Mouse (Mus musculus) heart, adult 11 months (tissue): ENCODE data around the gene Vpreb1.

ENCODE experiments used
- DNase-seq: peaks from one replicate; pipeline ENCODE4 v3.0.0; 2022

Vpreb1 gene

DNA sequence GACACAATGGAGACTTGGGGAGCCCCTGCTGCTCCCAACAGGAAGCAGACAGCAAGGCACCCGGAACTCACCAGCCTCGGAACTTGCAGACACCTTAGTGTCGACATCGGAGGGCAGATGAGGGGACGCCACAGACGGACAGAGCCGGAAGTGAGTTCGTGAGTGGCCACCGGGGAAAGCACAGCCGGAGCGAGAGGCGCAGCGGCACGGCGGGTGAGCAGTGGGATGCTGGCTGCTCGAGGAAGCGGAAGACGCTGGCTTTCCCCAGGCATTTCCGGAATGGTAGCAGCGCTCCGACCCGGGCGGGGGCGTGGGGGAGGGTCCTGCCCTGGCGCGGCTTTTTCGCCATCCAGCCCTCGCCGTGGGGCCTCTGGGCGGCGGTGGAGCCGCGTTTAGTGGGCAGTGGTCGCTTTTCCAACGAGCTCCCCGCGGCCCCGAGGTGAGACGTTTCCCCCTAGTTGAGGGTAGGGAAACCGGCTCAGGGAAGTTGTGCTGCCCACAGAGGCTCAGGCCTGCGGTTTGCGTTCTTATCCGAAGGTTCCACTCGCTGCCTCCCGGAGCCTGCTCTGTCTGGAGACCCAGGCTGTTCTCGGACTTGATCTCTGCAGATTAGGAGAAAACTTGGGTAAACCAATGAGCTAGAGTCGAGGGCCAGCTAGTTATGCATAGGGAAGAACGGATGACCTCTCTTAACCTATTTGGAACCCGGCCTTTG lies at the start of gene Vpreb1, which contains the start of gene Top3b:
Gene Vpreb1 (minus strand): TSS at position 227 of the 715 bp plus-strand sequence.
Gene Top3b (plus strand): TSS at position 120 of the 715 bp plus-strand sequence.
- peak; percentile 99 for DNase-seq

GRCm38 (mm10) chr16:16918441-16919117 lies 47.9 kb upstream of the Vpreb1 start:
- peak; percentile 82 for DNase-seq

DNA sequence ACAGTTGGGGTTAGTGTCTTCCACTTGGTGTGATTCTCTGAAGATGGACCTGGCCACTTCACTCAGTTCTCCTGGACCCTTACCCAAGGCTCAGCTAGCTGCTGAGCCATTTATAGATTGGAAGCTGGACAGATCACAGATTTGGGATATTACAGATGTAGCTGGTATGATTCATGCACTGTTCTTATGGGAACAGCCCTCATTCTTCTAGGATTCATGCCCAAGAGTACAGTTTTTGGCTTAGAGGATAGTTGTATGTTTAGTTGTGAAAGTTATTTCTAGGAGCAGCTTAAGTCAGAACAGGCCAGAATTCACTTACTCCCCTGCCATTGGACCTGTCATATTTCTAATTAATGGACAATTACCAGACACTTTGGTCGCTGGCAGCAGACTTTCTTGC lies 42.8 kb upstream of the Vpreb1 start:
- DNase-seq, result no peak

GRCm38 (mm10) chr16:16911641-16912597 lies 41.3 kb upstream of the Vpreb1 start:
- DNase-seq, result peak; percentile 98

GRCm38 (mm10) chr16:16907799-16908198 lies 37.2 kb upstream of the Vpreb1 start:
- DNase-seq, result peak; percentile 100

DNA sequence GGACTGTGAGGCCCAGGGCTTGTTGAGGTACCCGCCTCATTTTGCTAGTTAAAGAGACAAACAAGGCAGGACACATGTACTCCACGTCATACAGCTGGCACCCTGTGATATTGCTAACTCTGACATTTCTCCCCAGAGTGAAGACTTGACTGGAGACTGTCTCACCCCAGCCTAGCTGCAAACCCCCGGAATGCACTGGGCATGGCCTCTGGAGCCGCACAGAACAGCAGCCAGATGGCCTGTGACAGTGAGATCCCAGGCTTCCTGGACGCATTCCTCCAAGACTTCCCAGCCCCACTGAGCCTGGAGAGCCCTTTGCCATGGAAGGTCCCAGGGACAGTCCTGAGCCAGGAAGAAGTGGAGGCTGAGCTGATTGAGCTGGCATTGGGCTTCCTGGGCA lies 32.5 kb upstream of the Vpreb1 start:
- peak; percentile 90 for DNase-seq

DNA sequence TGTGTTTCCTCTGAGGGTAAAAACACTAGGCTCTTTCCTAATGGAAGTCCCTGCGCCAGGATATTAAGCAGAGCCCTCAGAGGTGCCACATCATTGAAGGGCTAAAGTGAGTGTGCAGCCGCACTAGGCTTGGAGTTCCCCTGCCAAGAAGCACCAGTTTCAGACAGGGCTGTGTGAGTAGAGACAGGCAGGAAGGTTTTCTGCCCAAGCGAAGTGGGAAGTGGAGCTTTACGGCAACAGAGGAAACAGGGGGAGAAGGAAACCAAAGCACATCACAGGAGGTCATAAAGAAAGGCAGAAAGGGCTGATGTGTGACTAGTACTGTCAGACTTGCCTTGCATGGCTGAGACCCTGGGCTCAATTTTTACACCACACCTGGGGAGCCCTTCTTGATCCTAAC lies 31.7 kb upstream of the Vpreb1 start:
- peak; percentile 87 for DNase-seq

DNA sequence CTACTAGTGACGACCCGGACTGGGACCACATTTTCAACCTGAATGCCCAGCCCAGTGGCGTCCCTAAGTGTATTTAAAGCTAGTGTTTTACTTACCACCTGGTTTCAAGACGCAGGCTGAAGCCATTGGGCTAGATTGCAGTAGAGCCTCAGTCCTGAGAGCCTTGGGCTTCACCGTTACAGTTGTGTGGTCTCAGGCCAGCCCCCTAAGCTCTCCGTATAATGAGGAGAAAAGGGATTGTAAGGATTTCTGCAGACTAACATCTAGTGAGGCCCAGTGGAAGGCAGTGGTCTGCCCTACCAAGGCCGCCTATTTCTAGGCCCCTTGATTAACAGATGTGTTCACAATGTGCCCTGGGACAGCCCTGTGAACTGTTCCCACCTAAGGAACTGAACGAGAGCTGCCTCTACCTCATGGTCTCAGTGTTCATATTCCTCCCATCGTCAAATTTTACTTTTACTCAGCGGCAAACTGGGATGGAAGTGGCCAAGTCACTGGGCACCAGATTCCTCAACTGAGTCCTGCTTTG lies 26.5 kb upstream of the Vpreb1 start:
- DNase-seq, result peak; percentile 87

- peak; percentile 99 for DNase-seq
These were observed 25.9 kb upstream of the Vpreb1 start, which contains the start of gene Ppm1f for GRCm38 (mm10) chr16:16896382-16897055. Ppm1f (plus strand) TSS chr16:16896469.

DNA sequence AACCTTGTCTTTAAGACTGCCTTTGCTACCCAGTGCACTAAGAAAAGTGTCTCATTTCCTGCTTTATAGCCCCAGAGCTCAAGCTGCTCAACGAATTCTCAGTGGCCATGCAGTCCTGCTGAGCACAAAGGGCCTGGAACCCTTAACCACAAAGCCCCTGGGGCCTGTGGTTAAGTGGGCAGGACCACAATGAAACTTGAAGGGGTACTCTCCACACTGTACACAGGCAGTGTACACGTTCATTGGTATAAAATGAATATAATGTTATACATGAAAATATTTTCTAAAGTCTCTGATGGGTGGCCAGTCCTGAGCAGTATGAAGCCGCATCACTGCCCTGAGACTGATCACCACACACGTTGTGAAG lies 25.4 kb upstream of the Vpreb1 start:
- DNase-seq, result no peak

DNA sequence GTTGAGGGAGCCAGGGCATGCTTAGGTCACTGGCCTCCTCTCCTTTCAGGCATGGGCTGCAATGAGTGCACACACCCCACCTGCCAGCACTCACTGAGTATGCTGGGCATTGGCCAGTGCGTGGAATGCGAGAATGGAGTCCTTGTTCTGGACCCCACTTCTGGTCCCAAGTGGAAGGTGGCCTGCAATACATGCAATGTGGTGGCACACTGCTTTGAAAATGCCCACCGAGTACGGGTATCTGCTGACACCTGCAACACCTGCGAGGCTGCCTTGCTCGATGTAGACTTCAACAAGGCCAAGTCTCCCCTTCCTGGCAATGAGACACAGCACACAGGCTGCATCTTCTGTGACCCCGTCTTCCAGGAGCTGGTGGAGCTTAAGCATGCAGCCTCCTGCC lies 21.7 kb upstream of the Vpreb1 start:
- peak; percentile 91 for DNase-seq

DNA sequence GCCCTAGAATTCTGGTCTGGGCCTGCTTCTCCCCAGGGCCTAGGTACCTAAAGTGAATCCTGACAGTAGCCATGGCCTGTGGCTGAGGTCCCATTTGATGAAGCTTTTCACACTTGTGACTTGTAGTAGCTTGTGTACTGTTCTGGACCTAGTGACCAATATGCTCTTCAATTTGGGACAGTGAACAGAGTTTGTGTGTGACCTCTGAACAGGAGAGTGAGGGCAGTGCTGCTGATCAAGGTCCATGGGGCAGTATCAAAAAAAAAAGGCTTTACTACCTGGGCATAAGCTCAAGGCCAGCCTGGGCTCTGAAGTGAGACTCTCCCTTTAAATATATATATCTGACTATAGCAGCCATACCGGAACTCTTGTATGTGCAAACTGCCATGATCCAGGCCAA lies 17.7 kb upstream of the Vpreb1 start:
- DNase-seq, result no peak

- no peak for DNase-seq
These were observed 8.4 kb upstream of the Vpreb1 start for GRCm38 (mm10) chr16:16879025-16879424.

DNA sequence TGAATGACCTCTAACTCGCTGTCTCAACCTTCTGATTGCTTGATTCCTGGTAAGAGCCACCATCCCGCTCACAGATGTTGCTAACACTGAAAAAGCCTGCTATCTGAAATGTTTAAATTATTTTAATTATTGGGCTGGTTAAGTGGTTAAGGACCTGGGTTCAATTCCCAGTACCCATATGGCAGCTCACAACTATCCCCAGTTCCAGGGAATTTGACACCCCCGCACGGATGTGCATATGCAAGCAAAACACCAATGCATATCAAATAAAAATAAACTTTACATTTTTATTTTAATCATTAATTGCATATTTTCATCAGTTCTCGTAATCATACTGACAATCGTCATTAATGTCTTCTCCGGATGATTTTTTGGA lies 414 bp downstream of the Vpreb1 start:
- no peak for DNase-seq

DNA sequence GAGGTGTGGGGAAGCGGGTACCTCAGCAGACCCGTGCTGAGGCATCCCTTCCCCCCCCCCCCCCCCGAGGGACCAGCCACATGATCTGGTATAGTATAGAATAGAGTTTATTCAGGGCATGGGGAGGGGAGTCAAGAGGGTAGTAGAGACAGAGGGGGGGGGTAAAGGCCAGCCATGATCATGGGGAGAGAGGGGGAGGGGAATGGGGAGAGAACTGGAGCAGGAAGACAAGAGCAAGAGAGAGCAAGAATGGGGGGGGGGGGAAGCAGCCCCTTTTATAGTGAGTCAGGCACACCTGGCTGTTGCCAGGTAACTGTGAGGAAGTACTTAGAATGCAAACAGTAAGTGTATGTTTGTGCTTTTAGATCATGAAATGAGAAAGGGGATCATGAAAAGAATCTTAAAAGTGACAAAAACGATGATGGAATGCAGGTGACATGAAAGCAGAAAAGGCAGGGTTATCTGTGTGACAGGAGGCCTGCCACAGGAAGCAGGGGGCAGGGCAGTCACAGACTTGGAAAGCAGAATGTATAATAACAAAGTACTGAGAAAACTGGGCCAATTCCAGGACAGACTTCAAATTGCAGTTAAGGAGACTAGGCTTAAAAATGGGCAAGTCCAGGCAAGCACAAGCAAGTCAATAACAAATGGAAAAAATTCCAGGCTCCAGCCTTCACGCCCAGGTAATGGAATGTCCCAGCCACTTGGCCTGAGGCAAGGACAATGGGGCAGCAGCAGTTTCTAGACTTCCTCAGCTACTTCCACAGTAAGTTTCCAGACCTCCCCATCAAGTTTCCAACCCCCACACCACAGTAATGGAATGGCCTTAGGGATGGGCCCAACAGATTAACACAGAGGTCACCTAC lies 4.7 kb downstream of the Vpreb1 start:
- DNase-seq, result peak; percentile 92

DNA sequence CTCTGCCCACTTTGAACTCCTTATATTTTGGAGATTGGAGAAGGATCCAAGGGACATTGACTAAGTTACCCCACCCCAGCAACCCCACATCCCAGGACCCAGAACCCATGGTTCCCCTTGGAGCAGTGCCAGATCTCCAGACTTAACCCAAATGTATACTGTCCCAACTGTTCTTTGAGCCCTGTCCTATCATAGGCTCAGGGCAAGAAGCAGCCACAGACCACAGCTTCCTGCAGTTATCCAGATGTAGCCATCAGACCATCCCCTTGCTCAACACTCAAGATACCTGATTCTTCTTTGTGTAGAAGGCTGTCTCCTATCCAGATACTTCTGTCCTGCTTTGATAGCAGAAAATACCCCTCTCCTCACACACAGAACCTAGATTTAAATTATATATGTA lies 5.4 kb downstream of the Vpreb1 start:
- DNase-seq, result peak; percentile 84

DNA sequence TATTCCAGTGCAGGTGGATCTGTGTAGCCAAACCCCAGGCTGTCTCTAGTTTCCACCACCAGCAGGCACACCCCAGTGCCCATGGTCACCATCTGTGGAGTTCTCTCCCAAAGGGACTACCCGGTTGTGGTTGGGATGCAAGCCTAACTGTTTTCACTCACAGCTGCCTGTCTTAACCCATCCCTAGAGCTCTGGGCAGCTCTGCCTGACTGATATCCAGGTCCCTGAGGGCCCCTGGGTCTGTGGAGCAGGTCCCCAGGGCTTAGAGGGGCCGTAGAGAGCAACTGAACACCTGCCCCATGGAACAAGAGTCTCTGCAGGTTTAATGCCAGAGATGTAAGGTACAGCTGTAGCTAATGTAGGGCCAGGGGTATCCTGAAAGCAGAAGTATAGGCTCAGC lies 6.7 kb downstream of the Vpreb1 start, which contains the start of gene Igll1:
Gene Igll1 (minus strand): TSS at position 8 of the 400 bp plus-strand sequence.
- peak; percentile 84 for DNase-seq

DNA sequence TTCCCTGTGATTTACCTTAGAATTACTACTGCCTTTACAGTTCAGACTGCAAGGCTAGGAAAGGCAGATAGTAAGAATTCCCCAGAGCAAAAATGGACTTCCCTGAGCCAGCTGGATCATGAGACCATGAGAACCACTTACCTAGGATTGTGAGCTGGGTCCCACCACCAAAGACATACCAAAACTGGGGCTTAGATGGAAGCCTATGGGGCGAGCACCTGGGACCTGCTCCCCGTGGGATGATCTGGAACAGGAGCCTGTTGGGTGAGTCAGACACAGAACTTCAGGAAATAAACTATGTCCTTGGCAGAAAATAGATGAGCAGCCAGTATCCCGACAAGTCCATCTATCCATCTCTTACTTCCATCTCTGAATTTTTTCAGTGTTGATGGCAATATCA lies 8.4 kb downstream of the Vpreb1 start:
- DNase-seq, result peak; percentile 54

- DNase-seq, result peak; percentile 70
These were observed 13.7 kb downstream of the Vpreb1 start for GRCm38 (mm10) chr16:16856731-16857476.

DNA sequence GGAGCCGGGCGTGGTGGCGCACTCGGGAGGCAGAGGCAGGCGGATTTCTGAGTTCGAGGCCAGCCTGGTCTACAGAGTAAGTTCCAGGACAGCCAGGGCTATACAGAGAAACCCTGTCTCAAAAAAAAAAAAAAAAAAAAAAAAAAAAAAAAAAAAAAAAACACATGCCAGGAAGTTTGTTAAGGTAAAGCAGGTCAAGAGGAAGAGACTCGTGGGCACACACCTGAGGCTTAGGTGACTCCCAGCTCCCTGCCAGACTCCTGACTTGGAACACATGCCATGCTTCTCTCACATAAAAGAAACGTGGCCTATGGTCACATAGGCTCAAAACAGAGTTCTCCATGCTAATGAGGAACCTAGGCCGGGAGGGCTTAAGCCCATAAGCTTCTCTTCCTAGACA lies 14.6 kb downstream of the Vpreb1 start:
- peak; percentile 27 for DNase-seq

DNA sequence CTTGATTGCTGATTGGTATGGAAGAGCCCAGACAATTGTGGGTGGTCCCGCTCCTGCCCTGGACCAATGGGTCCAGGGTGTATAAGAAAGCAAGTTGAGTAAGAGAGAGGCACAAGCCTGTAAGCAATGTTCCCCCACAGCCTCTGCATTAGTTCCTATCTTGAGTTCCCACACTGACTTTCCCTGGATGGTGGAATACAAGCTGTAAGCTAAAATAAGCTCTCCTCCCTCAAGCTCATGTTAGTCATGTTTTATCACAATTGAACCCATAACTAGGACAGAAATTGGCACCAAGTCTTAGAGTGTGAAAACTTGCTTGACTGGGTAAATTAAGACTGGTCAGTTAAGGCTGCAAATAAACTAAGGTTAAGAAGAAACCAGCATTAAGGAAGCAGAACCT lies 15.1 kb downstream of the Vpreb1 start:
- DNase-seq, result no peak
